Mouse (Mus musculus) liver, embryonic 14.5 days (tissue): Measurements from ENCODE around the gene Lexm. TPM values are rescaled to one million over a fixed set of nuclear protein-coding genes. Genes with fewer than 3 reads are reported as not detected.

ENCODE experiments used
- ATAC-seq: fragments of 200-750 bp; cut with Nextera tagmentation; 2 replicates; pipeline ENCODE4 v1.8.0; 2017; ENCODE audit warnings: moderate number of reproducible peaks, mild to moderate bottlenecking, moderate library complexity; ENCODE audit not compliant: insufficient read depth
- DNase-seq, 3 experiments: peaks; one replicate each; pipeline ENCODE4 v3.0.0-alpha.2; 2012 to 2013; ENCODE audit warnings: low read depth in 3 of 3, low spot score in 3 of 3
- H3K27ac ChIP-seq: fragments of 300-500 bp; sonication (generic); 2 replicates; pipeline ENCODE4 v1.5.1; 2014; ENCODE audit warnings: moderate library complexity, mild to moderate bottlenecking, control low read depth, inconsistent platforms
- H3K27me3 ChIP-seq: fragments of 300-500 bp; sonication (generic); 2 replicates; pipeline ENCODE4 v1.6.1; 2014; ENCODE audit warnings: mild to moderate bottlenecking, low read length, moderate library complexity; ENCODE audit not compliant: control insufficient read depth, insufficient read depth
- H3K36me3 ChIP-seq: fragments of 300-500 bp; sonication (generic); replicated peaks from 2 replicates; pipeline ENCODE4 v1.6.1; 2014; ENCODE audit warnings: low read depth; ENCODE audit not compliant: control insufficient read depth, insufficient read depth
- H3K4me1 ChIP-seq, 2 experiments: fragments of 200-500 bp in 1 of 2; fragments of 300-500 bp in 1 of 2; sonication (generic) in 1 of 2; replicated peaks; 2 replicates each; pipeline ENCODE4 v1.6.1; 2012 to 2014; ENCODE audit warnings: antibody characterized with exemption in 1 of 2, inconsistent platforms in 1 of 2, low read length in 1 of 2; ENCODE audit not compliant: control insufficient read depth in 2 of 2, insufficient read depth in 2 of 2
- H3K4me2 ChIP-seq: fragments of 300-500 bp; sonication (generic); 2 replicates; pipeline ENCODE4 v1.6.1; 2014; ENCODE audit warnings: low read depth, mild to moderate bottlenecking, control low read depth, moderate library complexity
- H3K4me3 ChIP-seq, 2 experiments: fragments of 200-500 bp in 1 of 2; fragments of 300-500 bp in 1 of 2; sonication (generic) in 1 of 2; 2 replicates each; pipeline ENCODE4 v1.5.1; 2012 to 2014; ENCODE audit warnings: low read depth in 2 of 2, low read length in 2 of 2, mild to moderate bottlenecking in 2 of 2, control low read depth in 1 of 2, inconsistent platforms in 1 of 2, moderate library complexity in 1 of 2; ENCODE audit not compliant: insufficient read depth in 1 of 2
- H3K9ac ChIP-seq: fragments of 300-500 bp; sonication (generic); replicated peaks from 2 replicates; pipeline ENCODE4 v1.6.1; 2014; ENCODE audit warnings: mild to moderate bottlenecking, control low read depth, moderate library complexity
- H3K9me3 ChIP-seq: fragments of 300-500 bp; sonication (generic); 2 replicates; pipeline ENCODE4 v1.6.1; 2016; ENCODE audit warnings: low read length, mixed read lengths; ENCODE audit not compliant: control insufficient read depth
- CTCF ChIP-seq: IDR thresholded peaks from 2 replicates; pipeline ENCODE4 v1.5.1; 2016; ENCODE audit warnings: antibody characterized with exemption, low read depth, control low read depth
- EP300 ChIP-seq: IDR thresholded peaks from 2 replicates; pipeline ENCODE4 v1.6.1; 2016; ENCODE audit warnings: antibody characterized with exemption, low read depth
- WGBS: fragments of 180-500 bp; shearing (Covaris S2); extraction: QIAGEN DNeasy Blood & Tissue Kit; methylation state at CpG from one replicate; pipeline ENCODE4 v1.1.7; 2014; ENCODE audit not compliant: insufficient replicate concordance; 5-methylcytosine and 5-hydroxymethylcytosine counted together
- polyA plus RNA-seq, 2 experiments: library from polyadenylated mRNA; depleted of rRNA in 1 of 2; stranded (reverse) in 1 of 2; unstranded in 1 of 2; fragments of >200 nt; fragmentation: Nextera tagmentation in 1 of 2; extraction: Ambion mirVana in 1 of 2; gene quantifications; 2 replicates each; pipeline versions ENCODE4 v1.2.1 to v1.2.3; 2012 to 2014

Gene Lexm
- polyA plus RNA-seq, 2 experiments, result 0.10 TPM; not detected in 1

DNA sequence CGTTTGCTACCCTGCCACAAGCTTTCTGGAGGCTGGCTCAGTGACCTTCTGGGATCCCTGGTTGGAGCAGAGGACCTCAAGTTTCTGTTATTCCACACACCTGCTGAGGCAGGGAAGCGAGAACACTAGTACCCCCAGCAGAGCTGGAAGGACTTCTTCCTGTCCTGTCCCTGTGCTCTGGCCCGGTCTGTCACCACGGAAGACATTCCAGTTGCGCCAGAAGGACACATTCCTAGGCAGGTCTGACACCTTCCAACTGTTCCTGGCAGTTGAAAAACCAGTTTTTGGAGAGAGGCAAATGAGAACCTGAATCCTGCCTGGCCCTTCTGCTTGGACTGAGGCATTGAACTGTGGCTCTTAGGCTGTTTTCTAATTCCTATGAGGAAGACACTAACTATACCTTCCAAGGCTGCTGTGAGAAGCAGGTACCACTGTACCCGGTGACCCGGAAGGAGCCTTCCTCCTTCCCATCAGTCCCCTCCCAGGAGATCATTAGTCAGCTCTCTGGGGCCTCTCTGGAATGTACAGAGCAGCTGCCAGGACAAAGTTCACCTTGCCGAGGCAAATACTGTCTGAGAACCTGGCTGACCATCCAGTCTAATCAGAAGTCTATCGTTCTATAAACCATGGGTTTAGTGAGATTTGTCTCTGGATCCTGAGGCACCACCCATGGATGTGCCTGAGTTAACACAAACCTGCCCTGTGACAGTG lies 11.8 kb upstream of the Lexm start:
- no peak overlapping the region for H3K4me2 ChIP-seq
- WGBS, result 25% methylated on average over 9 of the region's 9 CpGs
- no peak overlapping the region for H3K27ac ChIP-seq
- H3K36me3 ChIP-seq, result no peaks in the 10 kb centered on the region
- DNase-seq, result no peak
- no peaks in the 10 kb centered on the region for H3K27me3 ChIP-seq
- TF ChIP-seq EP300 (no peak), CTCF (no peak)
- no peak overlapping the region for H3K4me3 ChIP-seq
- no peak overlapping the region for H3K9ac ChIP-seq
- ATAC-seq, result no peak
- 0 out of 4 replicates have a peak, but pooled peaks cover 0 to 4% of the 10 kb centered on the region in 2 experiments for H3K4me1 ChIP-seq
- no peaks in the 10 kb centered on the region for H3K9me3 ChIP-seq

DNA sequence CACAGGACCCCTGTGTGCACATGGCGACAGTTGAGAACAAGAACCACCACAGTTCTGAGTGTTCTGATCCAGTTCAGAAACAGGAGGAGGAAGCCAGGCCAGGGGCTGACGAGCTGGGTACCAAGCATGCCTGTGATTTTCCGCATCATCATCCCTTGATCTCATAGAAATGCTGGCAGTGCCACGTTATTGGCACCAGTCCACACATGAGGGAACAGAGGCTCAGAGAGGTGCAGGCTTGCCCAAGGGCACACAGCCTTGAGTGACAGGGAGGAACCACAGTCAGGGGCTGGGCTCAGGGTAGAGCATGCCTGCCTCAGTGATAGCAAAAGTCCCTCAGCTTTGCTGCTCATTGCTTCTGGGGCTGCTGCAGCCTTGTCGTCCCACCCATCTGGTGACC lies 10.8 kb upstream of the Lexm start:
- Histone ChIP-seq H3K4me2 (no peak overlapping the region), H3K4me1 (0 out of 4 replicates have a peak, but pooled peaks cover 0 to 4% of the 10 kb centered on the region in 2 experiments), H3K9ac (no peak overlapping the region), H3K36me3 (no peaks in the 10 kb centered on the region), H3K27ac (no peak overlapping the region), H3K9me3 (no peaks in the 10 kb centered on the region), H3K4me3 (no peak overlapping the region), H3K27me3 (peaks cover 5% of the 10 kb centered on the region)
- DNase-seq (no peak), ATAC-seq (no peak)
- WGBS, result 64% methylated on average over 5 of the region's 5 CpGs
- TF ChIP-seq CTCF (no peak), EP300 (no peak)

- peaks cover 17% of the 10 kb centered on the region for H3K27me3 ChIP-seq
- 0 out of 4 replicates have a peak, but pooled peaks cover 0 to 4% of the 10 kb centered on the region in 2 experiments for H3K4me1 ChIP-seq
- no peak overlapping the region for H3K4me2 ChIP-seq
- H3K36me3 ChIP-seq, result no peaks in the 10 kb centered on the region
- no peak for ATAC-seq
- TF ChIP-seq CTCF (no peak), EP300 (no peak)
- H3K9ac ChIP-seq, result no peak overlapping the region
- 76% methylated on average over 10 of the region's 10 CpGs for WGBS
- H3K9me3 ChIP-seq, result no peaks in the 10 kb centered on the region
- H3K27ac ChIP-seq, result no peak overlapping the region
- no peak for DNase-seq
- no peak overlapping the region for H3K4me3 ChIP-seq
Observed at GRCm38 (mm10) chr4:106624271-106624670, 7.2 kb upstream of the Lexm start.

GRCm38 (mm10) chr4:106622712-106623111 lies 5.7 kb upstream of the Lexm start:
- Histone ChIP-seq H3K27ac (no peak overlapping the region), H3K9ac (no peak overlapping the region), H3K27me3 (peaks cover 17% of the 10 kb centered on the region), H3K9me3 (no peaks in the 10 kb centered on the region), H3K4me1 (no peaks in the 10 kb centered on the region), H3K36me3 (no peaks in the 10 kb centered on the region), H3K4me3 (no peak overlapping the region), H3K4me2 (no peak overlapping the region)
- 33% methylated on average over 28 of the region's 28 CpGs for WGBS
- TF ChIP-seq CTCF, result no peak
- no peak for TF ChIP-seq EP300
- DNase-seq, result no peak
- ATAC-seq, result no peak

DNA sequence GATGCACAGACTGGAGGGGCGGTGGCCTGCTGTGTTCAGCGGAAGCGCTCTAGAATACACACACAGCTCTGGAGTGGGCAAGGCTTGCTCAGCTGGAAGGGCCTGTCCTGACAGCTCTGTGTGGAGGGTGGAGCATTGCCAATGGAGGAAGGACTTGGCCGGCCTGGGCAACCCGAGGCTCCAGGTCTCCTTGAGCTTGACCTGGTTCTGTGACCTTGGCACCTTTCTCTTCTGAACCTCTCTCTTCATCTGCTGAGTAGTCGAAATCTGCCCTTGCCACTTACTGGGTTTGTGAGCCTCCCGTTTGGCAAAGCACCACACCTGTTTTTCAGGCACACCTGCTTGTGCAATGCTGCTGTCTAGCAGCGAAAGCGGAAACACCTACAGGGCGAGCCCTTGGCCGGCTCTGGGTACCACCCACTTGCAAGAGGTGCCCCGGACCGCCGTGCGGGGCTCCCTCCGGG lies 5.0 kb upstream of the Lexm start, which contains the start of gene Ttc22:
Gene Ttc22, plus strand, starts transcription at position 403 of the 464 bp plus-strand sequence.
- H3K9me3 ChIP-seq, result no peaks in the 10 kb centered on the region
- H3K36me3 ChIP-seq, result no peaks in the 10 kb centered on the region
- WGBS, result 26% methylated on average over 16 of the region's 16 CpGs
- peaks cover 2% of the 10 kb centered on the region in 2 experiments; a peak in 1 of 4 replicates for H3K4me1 ChIP-seq
- TF ChIP-seq CTCF (no peak), EP300 (no peak)
- H3K4me3 ChIP-seq, result no peak within 1 kb of the TSS
- H3K27me3 ChIP-seq, result peaks cover 17% of the 10 kb centered on the region
- no peak within 1 kb of the TSS for H3K4me2 ChIP-seq
- no peak within 1 kb of the TSS for H3K27ac ChIP-seq
- no peak for ATAC-seq
- no peak within 1 kb of the TSS for H3K9ac ChIP-seq
- no peak for DNase-seq
